Mouse (Mus musculus) left cerebral cortex, postnatal 36 days (tissue): ENCODE data around the gene P4ha1. TPM values are rescaled to one million over a fixed set of nuclear protein-coding genes. Genes with fewer than 3 reads are reported as not detected.

ENCODE experiments used
- DNase-seq, 2 experiments: peaks; one replicate each; pipeline ENCODE4 v3.0.0; 2021 to 2022; ENCODE audit warnings: low spot score in 2 of 2, mixed read lengths in 1 of 2
- intact Hi-C: fragments of 180-260 bp; cut with DNase I; formaldehyde crosslinking; loops from one replicate; pipeline ENCODE4 v1.15.1; 2025
- total RNA-seq, 2 experiments: library from RNA; stranded (reverse); gene quantifications; 2 replicates each; pipeline ENCODE4 v1.2.3; 2021

Gene P4ha1
- total RNA-seq, 2 experiments from 2014 or later = 31.7 to 45.5 TPM

DNA sequence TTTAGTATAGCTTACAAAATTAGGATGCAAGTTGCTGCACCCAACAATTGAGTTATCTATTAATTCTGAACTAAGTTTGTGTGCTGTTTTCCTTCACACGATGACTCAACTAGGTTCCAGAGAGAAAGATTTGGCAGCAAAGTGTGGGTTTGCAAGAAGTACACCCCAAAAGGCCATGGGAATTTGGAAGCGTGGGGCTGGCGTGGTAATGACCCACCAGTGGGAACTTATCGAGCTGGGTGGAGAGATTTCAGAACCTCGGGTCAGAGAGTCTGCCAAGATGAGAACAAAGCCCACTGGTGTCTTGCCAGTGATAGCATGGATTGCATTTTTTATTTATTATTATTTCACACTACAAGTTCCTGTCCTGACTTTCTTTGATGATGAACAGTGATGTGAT, 11.2 kb upstream of the P4ha1 start:
- intact Hi-C loops = no loop called here

DNA sequence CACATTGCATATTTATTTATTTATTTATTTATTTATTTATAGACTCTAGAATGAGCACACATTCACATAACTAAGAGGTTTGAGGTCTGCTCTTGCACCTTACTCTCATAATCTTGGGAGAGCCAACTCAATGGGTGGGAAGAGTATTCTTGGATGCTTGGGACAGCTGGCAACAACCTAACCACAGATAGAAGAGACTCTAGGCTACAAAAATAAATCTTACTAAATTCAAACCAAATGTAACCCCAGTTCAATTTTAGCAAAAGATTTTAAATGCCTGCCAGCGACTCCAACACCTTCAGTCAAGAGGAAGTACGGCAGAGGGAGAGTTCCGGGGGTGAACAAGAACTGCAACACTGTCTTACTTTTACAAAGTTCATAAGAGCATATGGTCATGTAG, 2.0 kb upstream of the P4ha1 start:
- DNase-seq = peak in 1 of 2 experiments; percentile 14
- intact Hi-C loops = no loop called here

More for the DNA sequence above, 11.2 kb upstream of the P4ha1 start:
- no peak for DNase-seq

DNA sequence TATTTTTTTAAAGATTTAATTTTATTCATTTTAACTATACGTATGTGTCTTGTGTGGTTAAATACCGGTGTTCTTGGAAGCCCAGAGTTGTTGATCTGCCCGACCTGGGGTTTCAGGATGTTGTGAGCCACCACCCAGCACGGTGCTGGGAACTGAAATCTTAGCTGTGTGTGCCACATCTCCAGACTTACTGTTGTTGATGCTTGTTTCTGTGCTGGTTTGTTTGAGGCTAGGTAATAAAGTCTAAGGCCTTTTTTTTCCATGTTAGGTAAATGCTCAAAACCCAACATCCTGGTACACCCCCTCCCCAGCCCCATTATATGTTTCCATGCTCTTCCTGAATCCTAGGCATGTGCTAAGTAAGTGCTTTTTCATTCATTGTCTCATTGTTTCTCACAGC, 825 bp upstream of the P4ha1 start:
- DNase-seq = no peak
- intact Hi-C loops = no loop called here

DNA sequence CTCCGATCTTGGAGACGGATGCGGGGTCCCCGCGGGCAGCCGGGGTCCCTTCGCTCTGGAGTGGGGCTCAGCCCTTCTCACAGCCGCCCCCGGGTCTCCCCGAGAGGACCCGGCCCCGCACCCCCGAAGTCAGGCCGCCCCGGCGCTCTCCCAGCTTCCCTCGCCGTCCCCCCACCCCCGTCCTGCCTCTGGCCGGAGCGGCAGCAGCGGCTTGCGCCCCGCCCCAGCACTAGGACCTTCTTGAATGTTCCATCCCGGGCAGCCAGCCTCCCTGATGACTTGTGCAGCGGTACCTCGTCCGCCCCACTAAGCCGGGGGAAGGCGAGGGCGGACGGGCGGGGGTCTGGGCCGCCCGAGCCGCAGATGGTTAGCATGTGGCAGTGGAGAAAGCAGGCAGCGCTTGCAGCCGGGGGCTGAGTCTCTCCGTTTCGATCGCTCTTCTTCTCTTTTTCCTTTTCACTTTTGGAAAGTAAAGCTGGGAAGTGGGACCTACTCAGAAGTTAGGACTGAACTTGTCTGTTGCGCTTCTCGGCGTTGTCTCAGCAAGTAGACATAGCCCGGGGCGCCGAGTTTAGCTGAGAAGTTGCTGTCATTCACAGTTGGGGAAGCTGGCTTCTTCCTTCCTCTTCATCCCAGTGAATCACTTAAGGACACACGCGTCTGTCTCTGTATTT, 529 bp downstream of the P4ha1 start:
- intact Hi-C loops = no loop called here
- DNase-seq = no peak

DNA sequence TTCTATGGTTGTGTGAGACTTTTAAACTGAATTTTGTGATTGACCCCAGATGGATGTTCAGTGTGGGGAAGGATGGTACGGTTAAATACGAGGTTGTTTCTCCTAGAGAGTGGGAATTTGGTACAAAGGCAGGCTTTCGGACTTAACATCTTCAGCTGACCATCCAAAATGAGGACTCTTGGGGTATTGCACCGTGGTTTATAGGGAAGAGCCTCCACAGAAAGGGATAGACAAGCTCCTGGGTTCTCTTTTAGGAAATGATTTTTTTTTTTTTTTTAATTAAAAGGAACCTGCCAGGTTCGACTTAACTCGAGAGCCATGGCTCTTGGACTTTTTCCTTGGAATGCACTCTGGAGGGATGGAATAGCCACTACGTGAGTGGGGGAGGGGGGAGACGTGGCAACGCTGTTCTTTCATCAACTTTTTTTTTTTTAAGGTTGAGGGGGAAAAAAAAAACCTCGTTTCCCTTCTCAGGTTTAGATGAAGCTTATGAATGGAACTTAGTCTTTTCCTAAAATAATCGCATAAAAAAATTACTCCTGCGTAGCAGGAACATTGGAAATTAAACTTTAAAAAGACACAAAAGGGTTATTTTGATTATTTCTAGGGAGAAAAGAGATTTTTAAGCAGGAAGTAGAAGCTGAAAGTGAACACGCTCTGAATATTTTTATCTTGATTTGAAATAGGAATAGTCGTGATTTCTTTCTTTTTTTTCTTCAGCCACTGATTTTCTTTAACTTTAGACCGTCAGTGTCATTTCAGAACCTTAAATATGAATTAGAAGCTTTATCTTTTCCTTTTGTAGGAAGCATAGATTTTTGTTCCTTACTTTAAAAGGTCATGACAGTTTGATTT, 1.4 kb downstream of the P4ha1 start:
- intact Hi-C loops = no loop called here
- no peak for DNase-seq

DNA sequence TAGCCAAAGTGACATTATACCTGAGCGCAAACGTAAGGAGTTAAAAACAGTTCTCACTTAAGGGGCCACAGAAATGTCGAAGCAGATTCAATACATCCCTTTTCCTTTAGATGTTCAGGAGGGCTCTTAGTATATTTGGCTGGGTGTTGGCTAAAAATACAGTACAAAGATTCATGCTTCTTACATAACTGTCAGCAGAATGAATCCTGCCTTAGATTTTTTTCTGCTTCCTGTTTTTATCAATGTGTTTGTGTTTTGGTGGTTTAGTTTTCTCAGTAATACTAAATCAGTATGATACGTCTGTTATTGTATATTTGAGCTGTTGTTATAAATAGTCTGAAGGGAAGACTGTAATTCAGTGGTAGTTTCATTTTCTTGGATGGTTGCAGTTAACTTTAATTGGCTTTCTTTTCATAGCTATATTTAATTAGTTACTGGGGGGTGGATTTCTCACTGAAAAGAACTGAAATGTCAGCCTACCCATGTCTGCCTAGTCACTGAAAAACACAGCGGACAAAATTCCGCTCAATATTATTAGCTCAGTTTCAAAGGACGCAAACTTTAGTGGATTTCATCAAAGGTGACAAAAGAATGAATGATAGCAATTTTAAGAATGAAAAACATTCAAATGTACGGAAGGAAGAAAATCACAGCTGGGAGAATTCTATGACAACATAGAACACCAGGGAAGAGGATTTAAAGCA, 3.7 kb downstream of the P4ha1 start:
- intact Hi-C loops = no loop called here
- no peak for DNase-seq

DNA sequence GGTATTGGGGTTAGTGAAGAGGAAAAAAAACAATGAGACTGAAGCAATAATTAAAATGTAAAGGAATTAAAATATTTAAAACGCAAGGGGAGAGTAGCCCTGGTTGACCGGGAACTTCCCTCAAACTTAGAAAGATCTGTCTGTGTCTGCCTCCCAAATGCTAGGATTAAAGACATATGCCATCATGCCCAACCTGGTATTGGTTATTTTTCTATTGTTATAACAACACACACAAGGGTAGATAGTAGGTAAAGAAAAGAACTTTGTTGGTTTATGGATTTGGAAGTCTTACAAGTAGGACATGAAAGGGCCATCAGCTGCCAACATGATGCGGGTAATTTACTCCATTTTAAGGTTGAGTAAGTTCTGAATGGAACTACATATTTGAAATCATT, 4.2 kb downstream of the P4ha1 start:
- no peak for DNase-seq
- intact Hi-C loops = no loop called here

DNA sequence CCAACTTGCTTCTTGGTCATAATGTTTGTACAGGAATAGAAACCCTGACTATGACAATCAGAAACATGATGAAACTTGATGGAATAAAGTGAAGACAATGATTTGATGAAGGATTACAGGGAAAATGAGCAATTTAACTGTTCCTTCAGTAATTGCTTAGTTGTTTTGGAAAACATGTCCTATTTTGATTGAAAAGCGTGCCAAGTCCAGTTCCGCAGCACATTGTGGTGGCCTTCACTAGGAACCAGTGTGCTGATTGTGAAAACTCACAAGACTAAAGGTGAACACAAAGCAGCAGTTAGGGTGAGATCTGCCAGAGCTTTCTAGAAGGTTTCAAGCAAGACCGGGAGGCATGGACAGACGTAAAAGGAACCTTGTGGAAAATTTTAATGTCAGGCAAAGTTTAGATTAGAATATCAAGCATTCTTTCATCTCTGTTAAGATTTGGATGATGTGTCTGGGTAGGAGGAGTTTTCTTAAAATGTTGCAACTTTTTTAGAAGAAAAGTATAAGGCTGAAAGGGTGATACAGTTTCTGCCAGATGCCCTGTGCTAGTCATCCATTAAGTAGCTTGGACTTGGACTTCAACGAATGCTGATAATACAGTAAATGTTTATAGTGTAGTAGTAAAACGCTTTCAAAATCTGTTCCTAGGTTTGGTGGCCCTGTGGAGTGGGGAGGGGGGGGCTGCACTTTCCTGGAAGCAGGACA, 8.6 kb downstream of the P4ha1 start:
- DNase-seq = no peak
- intact Hi-C loops = no loop called here

DNA sequence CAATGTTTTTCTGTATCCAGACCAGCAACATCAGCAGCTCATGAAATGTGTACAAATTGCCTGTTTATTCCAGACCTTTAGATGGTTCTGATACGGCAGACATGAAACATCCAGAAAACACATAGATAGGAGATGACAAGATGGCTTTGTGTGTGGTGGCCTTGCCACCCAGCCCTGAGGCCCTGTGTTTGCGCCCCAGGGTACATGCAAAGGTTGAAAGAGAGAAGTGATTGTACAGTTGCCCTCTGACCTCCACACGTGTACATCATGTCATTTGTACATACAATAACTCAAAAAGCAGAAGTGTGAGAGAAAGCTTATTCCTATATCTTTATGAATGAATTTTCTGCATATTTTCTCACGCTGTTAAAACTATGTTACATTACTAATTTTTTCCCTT, 10.3 kb downstream of the P4ha1 start:
- no peak for DNase-seq
- intact Hi-C loops = no loop called here

DNA sequence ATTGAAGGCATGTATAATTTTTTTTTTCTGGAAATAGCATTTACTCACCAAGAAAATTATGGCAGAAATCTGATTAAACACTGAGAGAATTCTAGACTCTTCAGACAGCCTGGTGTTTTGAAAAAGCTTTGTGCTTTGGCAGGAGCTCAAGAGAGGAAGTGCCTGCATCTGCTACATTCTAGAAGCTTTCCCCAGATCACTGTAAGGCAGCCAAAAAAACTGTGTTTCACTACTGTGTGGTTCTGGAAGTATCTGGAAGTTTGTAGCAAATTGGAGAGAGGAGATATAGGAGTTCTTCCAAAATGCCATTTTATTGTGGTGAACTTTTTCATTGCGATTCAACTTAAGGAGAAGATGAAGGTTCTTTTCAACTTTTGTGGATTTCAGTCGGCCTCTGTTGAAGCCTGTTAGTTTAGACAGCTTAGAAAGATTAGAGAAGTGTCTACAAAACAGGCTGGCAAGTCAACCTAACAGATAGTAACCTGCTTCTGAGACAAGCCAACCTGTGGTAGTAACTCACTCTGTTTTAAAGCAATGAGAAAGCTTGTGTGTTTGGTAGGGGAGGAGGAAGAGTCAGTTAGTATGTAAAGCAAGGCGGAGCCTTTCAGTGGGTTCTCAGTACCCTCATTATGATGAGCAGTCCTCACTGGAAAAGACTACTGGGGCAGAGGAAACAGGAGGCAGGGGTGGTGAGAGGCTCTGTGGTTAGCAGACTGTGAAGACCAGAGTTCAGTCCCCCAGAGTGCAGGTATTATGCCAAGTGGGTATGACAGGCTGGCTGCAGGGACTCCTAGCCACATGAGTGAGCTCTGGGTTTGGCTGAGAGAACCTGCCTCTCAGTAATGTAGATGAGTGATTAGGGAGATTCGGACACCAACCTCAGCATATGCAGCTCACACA, 12.1 kb downstream of the P4ha1 start:
- intact Hi-C loops = no loop called here
- peak; percentile 57 to 65 for DNase-seq

DNA sequence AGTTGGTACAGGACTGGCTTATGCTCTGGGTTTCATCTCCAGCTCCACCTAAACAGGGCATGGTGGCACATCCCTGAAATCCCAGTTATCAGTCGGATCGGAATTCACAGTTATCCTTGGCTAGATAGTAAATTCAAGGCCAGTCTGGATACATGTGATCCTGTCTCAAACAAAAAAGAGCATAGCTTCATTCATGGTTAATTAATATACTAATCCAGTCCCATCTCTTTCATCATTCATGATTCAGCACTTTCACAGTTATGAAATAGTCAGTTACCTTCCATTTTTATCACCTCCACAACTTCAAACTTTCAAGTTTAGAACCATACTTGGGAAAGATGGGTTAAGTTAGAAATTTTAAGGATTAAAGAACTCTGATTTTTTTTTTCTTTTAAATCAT, 13.0 kb downstream of the P4ha1 start:
- DNase-seq = no peak

DNA sequence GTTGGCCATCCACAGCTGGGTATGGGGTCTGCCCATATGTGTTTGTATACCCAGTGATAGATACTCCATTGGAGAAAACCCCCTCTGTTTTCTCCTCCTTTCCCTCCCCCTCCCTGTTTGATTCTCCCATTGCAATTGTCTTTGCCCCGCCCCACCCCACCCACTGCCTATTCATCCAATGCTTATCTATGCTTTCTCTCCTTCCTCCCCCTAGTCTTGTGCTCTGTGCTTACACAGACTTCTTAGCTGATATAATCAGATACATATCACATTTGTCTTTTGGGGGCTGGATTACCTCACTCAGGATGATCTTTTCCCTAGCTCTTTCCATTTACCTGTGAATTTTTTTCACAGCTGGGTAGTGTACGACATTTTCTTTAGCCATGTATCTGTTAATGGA, 23.5 kb downstream of the P4ha1 start:
- intact Hi-C loops = no loop called here
- no peak for DNase-seq

More for the DNA sequence above, 13.0 kb downstream of the P4ha1 start:
- intact Hi-C loops = no loop called here

DNA sequence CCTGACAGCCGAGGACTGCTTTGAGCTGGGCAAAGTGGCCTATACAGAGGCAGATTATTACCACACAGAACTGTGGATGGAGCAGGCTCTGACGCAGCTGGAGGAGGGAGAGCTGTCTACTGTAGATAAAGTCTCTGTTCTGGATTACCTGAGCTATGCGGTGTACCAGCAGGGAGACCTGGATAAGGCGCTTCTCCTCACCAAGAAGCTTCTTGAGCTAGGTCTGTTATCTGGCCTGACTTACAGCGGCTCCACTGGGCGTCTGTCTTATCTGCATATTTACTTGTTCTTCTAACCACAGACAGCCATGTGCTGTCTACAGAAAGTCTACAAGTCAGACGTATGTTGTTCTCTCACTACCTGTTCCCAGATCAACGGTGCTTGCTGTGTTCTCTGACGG, 25.1 kb downstream of the P4ha1 start:
- intact Hi-C loops = no loop called here
- DNase-seq = no peak

DNA sequence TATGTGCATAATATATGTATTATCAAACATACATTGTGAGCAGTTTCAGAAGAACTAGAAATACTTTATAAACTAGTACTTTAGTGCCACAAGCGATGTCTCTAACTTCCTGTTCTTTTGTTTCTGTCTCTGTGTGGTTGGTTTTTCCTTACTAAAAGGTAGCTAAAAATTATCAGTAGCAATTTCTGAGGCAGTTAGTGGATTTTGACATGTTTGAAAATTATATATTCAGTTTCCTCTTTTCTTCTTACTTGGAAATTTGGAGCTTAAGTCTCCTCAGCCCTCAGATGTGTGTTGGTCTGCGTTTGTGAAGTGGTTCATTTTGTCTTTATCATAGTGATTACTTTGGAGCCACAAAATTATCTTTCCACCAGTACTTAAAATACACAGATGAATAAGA, 26.4 kb downstream of the P4ha1 start:
- DNase-seq = no peak
- intact Hi-C loops = no loop called here

DNA sequence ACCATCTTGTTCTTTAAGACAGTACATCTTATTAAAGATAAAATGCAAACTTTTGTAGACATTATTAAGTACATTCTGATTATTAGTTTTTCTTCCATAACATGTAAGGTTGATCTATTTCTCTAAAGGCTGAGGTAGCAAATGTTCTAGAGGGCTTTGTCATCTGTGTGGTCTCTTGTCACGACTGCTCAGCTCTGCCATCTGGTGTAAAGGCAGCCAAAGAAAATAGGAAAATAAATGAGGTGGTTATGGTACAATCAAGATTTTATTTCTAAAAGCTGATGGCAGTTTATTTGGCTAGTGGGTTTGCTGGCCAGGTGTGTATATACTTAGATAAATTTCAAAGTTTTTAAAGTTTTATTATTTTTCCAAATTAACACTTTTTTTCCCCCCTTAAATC, 30.0 kb downstream of the P4ha1 start:
- intact Hi-C loops = loop anchor here (5.0 kb wide), 1 partner anchor 46 kb away; no protein-coding TSS in a partner anchor
- no peak for DNase-seq

DNA sequence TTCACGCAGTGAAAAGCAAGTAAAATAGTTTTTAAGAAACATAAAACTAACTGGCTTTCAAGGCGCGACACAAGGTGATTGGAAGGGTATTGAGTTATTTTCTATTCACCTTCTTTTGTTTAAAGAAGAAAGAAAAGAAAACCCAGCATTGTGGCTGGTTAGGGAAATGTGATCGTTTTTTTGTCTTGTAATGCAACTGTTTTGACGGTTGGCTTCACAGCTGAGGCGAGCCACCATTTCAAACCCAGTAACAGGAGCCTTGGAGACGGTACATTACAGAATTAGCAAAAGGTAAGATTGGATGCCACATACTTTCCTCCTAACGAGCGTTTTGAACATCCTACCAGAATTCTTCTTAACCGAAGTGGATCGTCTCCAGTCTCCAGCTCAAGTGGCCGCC, 31.0 kb downstream of the P4ha1 start:
- intact Hi-C loops = loop anchor here (5.0 kb wide), 1 partner anchor 47 kb away; no protein-coding TSS in a partner anchor
- no peak for DNase-seq

DNA sequence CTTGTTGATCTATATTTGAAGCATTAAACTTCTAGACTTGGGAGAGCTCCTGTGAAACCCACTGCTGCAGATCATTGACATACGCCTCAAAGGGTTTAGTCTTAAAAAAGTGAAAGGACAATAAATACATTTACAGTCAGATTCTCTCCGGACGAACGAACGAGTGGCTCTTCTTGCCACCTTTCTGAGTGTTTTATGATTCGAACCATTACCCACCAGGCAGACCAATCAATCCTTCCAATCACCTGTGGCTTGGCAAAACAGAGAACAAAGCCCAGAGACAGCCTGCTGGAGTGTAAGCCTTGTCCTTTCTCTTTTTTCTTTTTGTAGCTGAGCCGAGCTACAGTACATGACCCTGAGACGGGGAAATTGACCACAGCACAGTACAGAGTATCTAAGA, 31.9 kb downstream of the P4ha1 start:
- DNase-seq = no peak
- intact Hi-C loops = loop anchor here (5.0 kb wide), 2 partner anchors 38 to 58 kb away; no protein-coding TSS in a partner anchor

DNA sequence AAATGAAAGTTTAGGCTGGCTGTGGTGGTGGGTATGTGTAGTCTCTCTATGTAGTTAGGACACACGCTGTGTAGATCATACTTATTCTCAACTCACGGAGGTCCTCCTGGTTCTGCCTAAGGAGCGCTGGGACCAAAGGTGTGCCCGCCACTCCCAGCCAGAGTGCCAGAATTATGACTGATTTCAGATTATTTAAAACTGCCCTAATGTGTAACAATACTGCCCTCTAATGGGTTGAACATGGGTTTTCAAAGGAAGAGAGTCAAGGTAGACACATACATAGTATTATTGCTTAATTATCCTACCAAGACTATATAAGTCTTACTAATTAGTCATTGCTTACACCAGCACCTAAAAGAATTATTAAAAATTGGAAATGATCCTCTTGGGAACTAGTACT, 35.6 kb downstream of the P4ha1 start:
- DNase-seq = no peak
- intact Hi-C loops = loop anchor here (5.0 kb wide), 2 partner anchors 41 to 61 kb away; no protein-coding TSS in a partner anchor

DNA sequence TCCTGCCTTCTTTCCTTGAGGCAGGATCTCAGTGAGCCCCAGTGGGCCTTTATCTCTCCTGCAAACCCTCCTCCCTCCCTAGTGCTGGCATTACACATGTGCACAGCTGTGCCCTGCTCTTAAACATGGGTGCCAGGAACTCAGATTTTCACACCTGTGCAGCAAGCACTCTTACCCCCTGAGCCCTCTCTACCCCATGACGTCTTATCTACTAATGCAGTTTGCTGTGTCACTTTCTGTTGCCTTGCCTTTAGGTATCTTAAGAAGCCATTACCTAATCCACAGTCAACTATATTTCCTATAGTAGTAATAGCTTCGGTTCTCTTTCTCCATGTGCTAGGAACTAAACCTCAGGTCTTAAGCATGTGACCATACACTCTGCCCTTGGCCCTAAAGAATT, 40.1 kb downstream of the P4ha1 start:
- no peak for DNase-seq

More for the DNA sequence above, 40.1 kb downstream of the P4ha1 start:
- intact Hi-C loops = no loop called here
